Mouse (Mus musculus): ENCODE results near the gene Cep170b.

GRCm38 (mm10) chr12:112734108-112734820, 14.0 kb downstream of the Cep170b start:
- TF ChIP-seq CTCF (IDR thresholded peaks at IDR 0.05; ENCODE audit: low read depth) (no peak), EP300 (IDR thresholded peaks at IDR 0.05; ENCODE audit: low read depth) (no peak)

Measured in liver, embryonic 14.5 days (tissue).